Mouse (Mus musculus) embryonic facial prominence, embryonic 10.5 days (tissue): Measurements from ENCODE around the gene Tgfbr3l. TPM values are rescaled to one million over a fixed set of nuclear protein-coding genes. Genes with fewer than 3 reads are reported as not detected.

Experiments used
- DNase-seq: peaks from one replicate; pipeline ENCODE4 v3.0.0-alpha.2; 2017; ENCODE audit warnings: low spot score
- H3K27ac ChIP-seq: fragments of 300-500 bp; sonication (generic); replicated peaks from 2 replicates; pipeline ENCODE4 v1.5.1; 2016; ENCODE audit warnings: mild to moderate bottlenecking
- H3K27me3 ChIP-seq: fragments of 300-500 bp; sonication (generic); replicated peaks from 2 replicates; pipeline ENCODE4 v1.6.1; 2016; ENCODE audit warnings: low read depth, mild to moderate bottlenecking; ENCODE audit not compliant: poor library complexity, severe bottlenecking
- H3K36me3 ChIP-seq: fragments of 300-500 bp; sonication (generic); replicated peaks from 2 replicates; pipeline ENCODE4 v1.6.1; 2016; ENCODE audit warnings: mild to moderate bottlenecking, moderate library complexity
- H3K4me1 ChIP-seq: fragments of 300-500 bp; sonication (generic); 2 replicates; pipeline ENCODE4 v1.6.1; 2016
- H3K4me3 ChIP-seq: fragments of 300-500 bp; sonication (generic); 2 replicates; pipeline ENCODE4 v1.5.1; 2016; ENCODE audit warnings: mild to moderate bottlenecking, moderate library complexity
- H3K9me3 ChIP-seq: fragments of 300-500 bp; sonication (generic); 2 replicates; pipeline ENCODE4 v1.6.1; 2016; ENCODE audit warnings: mild to moderate bottlenecking
- WGBS: fragments of 180-500 bp; shearing (Covaris S2); methylation state at CpG from one replicate; pipeline ENCODE4 v1.1.7; 2016; 5-methylcytosine and 5-hydroxymethylcytosine counted together
- polyA plus RNA-seq: library from polyadenylated mRNA; unstranded; fragments of >200 nt; fragmentation: Nextera tagmentation; extraction: Ambion mirVana; gene quantifications from 2 replicates; pipeline ENCODE4 v1.2.1, GENCODE M21; 2016

Tgfbr3l gene
- polyA plus RNA-seq, 1 experiment from 2014 or later: 4.4 TPM

DNA sequence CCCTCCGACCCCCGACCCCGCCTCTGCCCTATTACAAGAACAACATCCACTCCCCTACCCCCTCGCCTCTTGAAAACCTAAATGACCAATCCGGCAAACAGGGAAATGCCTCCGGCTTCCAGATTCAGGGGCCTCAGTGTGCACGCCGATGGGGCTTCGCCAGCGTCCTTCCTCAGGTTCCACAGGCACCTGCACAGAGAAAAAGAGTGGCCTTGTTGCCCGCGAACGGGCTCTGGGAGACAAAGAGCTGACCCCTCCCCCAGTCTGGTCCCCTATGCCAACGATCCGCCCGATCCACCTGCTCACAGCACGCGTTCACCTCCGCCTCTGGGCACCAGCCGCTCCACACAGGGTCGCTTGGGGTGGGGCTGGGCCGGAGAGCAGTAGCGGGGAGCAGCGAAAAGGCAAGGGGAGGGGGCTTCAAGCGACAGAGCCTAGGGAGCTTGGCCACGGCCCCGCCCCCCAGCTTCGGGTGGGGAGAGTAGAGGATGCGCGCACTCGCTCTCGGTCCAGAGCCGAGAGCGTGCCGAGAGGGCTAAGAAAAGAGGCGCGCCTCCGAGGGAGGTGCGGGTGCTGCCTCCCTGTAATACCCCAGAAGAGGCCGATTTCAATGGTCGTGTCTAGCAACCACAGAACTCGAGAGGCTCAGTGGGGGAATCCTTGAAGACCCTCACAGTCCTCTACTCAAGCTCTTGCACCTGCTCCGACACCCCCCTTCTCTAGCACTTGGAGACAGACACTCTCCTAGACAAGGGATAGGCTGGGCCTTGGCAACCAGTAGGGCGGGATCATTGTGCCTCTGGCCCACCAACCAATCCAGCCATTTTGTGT lies 31.0 kb upstream of the Tgfbr3l start, which contains the start of gene Prr36:
Gene Prr36, minus strand, starts transcription at position 669 of the 831 bp plus-strand sequence.
- Histone ChIP-seq H3K27me3 (peaks cover 68% of the 10 kb centered on the region), H3K36me3 (no peaks in the 10 kb centered on the region), H3K4me1 (peaks cover 47% of the 10 kb centered on the region), H3K4me3 (peak within 1 kb of the TSS; percentile 68), H3K9me3 (no peaks in the 10 kb centered on the region), H3K27ac (peak within 1 kb of the TSS; percentile 87)
- WGBS: 1% methylated on average over 44 of the region's 44 CpGs
- peak; percentile 74 for DNase-seq

DNA sequence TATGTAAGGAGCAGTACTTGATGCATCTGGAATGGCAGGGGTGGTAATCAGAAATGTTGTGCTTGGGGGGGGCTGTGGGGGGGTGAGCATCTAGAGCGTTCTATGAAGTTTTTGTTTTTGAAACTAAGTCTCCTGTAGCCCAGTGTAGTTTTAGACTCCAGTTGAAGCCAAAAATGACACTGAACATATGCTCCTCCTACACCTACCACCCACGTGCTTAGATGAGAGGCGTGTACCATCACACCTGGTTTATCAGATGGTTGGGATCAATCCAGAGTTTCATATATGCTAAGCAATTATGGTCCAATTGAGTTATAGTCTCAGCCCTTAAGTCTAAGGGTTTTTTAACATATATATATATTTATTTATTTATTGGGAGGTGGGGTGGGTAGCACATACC lies 28.4 kb upstream of the Tgfbr3l start:
- no peak for DNase-seq
- Histone ChIP-seq H3K4me3 (no peak overlapping the region), H3K9me3 (no peaks in the 10 kb centered on the region), H3K4me1 (peaks cover 26% of the 10 kb centered on the region), H3K27ac (no peak overlapping the region), H3K36me3 (no peaks in the 10 kb centered on the region), H3K27me3 (peaks cover 53% of the 10 kb centered on the region)
- 86% methylated on average over 3 of the region's 3 CpGs for WGBS

DNA sequence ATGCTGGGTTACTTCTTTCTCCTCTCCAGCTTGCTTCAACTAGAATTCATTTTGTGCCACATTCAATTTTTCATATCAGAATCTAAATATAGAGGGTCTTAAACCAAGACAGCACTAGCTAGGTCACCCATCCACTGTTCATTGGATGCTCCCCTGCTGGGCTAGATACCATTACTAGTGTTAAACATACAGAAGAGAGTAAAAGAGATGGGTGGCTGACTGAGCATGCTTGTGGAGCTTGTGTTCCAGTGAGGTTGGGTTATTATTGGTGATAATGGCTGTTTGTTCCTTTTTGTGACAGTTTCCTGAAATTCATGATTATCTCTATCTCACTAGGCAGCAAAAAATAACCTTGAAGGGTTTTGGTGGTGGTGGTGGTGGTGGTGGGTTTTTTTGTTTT lies 26.0 kb upstream of the Tgfbr3l start:
- H3K9me3 ChIP-seq: no peaks in the 10 kb centered on the region
- no peak overlapping the region for H3K4me3 ChIP-seq
- no peak for DNase-seq
- peaks cover 11% of the 10 kb centered on the region for H3K4me1 ChIP-seq
- H3K27ac ChIP-seq: no peak overlapping the region
- H3K36me3 ChIP-seq: no peaks in the 10 kb centered on the region
- H3K27me3 ChIP-seq: peaks cover 51% of the 10 kb centered on the region

DNA sequence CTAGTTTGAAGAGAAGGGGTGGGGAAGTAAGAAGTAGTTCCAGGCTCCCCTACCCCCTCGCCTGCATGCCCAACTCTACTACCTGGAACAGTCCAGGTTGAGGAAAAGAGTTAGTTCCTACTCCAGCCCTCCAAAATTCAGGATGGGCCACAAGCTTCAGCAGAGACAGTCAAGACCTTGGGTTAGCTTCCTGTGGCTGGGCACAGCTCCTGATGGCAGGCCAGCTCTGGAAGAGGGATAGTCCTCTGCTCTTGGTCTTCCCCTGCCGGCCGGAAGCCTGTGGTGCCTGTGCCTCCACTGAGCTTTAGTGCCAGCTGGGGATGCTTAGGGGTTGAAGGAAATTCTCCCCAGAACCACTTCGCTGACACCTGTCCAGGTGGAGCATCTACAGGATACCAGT lies 21.7 kb upstream of the Tgfbr3l start:
- 17% methylated on average over 4 of the region's 4 CpGs for WGBS
- Histone ChIP-seq H3K36me3 (no peaks in the 10 kb centered on the region), H3K9me3 (no peaks in the 10 kb centered on the region), H3K27ac (no peak overlapping the region), H3K4me3 (peak overlapping the region; percentile 49), H3K4me1 (peaks cover 6% of the 10 kb centered on the region), H3K27me3 (peaks cover 59% of the 10 kb centered on the region)
- DNase-seq: no peak

DNA sequence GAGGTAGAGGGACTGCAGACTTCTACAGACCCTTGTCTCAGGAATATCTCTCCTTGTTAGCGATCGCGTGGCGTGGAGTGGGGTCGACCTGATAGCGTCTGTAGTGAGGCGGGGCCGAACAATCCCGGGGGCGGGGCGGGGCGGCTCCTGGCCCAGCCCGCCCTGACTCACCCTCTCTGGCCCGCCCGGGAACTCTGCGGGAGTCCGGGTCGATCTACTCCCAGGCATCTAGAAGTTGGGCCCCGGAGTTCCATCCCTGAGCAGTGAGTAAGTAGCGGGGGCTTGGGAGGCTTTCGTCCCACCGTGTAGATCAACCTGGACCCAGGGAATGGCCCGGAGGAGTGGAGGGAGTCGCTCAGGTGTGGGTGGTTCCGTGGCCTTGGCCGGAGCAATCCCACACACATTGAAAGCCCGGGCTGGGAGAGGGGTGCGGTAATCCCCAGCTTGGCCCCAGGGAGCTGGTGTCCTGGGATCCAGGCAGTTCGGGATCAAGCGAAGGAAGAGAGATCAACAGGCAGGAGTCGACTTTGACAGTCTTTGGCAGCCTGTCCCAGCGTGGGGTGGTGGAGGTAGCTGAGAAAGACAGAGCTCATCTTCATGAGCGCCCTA lies 21.2 kb upstream of the Tgfbr3l start, which contains the start of gene Lrrc8e:
Gene Lrrc8e, plus strand, starts transcription at position 89 of the 609 bp plus-strand sequence.
- DNase-seq: peak; percentile 19
- H3K27ac ChIP-seq: no peak within 1 kb of the TSS
- H3K4me3 ChIP-seq: peak within 1 kb of the TSS; percentile 49
- H3K4me1 ChIP-seq: peaks cover 6% of the 10 kb centered on the region
- H3K36me3 ChIP-seq: no peaks in the 10 kb centered on the region
- WGBS: 3% methylated on average over 33 of the region's 33 CpGs
- no peaks in the 10 kb centered on the region for H3K9me3 ChIP-seq
- H3K27me3 ChIP-seq: peaks cover 59% of the 10 kb centered on the region

DNA sequence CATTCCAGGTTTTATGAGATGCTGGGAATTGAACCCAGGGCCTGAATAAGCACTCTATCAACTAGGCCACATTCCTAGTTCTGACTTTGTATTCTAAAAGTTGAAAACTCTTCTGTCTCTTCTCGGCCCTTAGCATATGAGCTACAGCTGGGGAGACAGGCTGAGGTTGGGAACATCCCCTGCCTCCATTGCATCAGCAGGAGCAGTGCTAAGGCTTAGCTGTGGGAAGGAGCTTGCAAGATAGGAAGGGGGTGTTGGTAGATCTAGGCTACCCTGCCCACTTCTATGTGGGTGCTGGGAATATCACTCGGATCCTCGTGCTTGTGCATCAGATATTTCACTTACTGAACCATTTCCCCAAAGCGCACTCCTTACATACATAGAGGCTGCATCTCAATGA lies 20.1 kb upstream of the Tgfbr3l start:
- WGBS: 90% methylated on average over 4 of the region's 4 CpGs
- H3K27ac ChIP-seq: no peak overlapping the region
- peaks cover 59% of the 10 kb centered on the region for H3K27me3 ChIP-seq
- no peak overlapping the region for H3K4me3 ChIP-seq
- DNase-seq: no peak
- no peaks in the 10 kb centered on the region for H3K9me3 ChIP-seq
- peaks cover 6% of the 10 kb centered on the region for H3K4me1 ChIP-seq
- no peaks in the 10 kb centered on the region for H3K36me3 ChIP-seq

DNA sequence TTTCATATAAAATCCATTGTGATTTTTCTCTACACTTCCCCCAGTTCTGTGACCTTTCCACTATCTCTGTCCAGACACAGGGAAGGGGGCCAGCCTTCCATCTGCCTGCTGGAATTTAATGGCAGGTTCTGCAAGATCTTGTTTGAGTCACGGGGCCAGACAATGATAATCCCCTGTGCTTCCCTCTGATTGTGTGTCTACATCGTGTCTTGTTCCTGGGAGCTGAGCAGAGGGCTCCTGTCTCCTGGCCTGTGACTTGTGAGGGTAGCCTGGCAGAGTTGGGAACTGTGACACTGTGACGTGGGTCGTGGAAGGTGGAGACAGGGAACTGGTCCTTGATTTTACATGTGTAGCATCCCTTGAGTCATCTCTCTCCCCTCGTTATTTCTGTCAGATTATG lies 18.2 kb upstream of the Tgfbr3l start:
- H3K4me1 ChIP-seq: peaks cover 6% of the 10 kb centered on the region
- WGBS: 75% methylated on average over 5 of the region's 5 CpGs
- no peak for DNase-seq
- H3K27me3 ChIP-seq: peaks cover 50% of the 10 kb centered on the region
- no peaks in the 10 kb centered on the region for H3K36me3 ChIP-seq
- no peaks in the 10 kb centered on the region for H3K9me3 ChIP-seq
- no peak overlapping the region for H3K4me3 ChIP-seq
- no peak overlapping the region for H3K27ac ChIP-seq

DNA sequence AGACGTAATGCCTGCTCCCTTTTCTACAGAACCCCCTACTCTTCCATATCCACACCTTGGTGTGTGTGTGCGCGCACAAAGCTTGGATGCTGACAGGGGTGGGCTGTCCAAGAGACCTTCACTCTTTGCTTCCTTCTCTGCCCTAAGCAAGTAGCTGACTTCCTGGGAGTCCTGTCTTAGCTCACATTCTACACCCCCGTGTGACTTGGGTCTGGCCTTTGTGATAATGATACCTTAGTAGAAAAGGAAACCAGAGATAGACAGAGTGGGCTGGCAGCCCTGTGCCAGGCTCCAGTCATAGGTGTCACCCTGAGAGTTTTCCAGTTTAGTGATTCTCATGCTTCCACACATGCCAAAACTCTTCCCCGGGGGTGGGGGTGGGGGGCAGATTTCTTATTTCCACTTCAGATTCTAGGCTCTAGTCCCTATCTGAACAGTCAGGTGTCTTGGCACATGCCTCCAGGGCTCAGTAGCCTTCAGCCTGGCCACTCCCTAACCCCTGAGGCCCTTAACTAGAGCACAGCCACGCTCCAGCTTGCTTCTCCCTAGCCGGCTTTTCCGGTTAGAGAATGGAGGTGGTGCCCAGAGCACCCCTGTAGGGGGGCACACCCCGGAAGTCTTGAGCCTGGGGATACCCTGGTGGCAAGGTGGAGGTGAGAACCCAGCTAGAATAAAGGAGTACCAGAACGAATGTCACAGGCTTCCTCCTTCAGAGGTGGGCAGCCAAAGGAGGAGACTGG lies 17.2 kb upstream of the Tgfbr3l start:
- H3K27ac ChIP-seq: no peak overlapping the region
- no peak overlapping the region for H3K4me3 ChIP-seq
- H3K9me3 ChIP-seq: no peaks in the 10 kb centered on the region
- WGBS: 59% methylated on average over 10 of the region's 10 CpGs
- peaks cover 49% of the 10 kb centered on the region for H3K27me3 ChIP-seq
- DNase-seq: no peak
- no peaks in the 10 kb centered on the region for H3K36me3 ChIP-seq
- peaks cover 6% of the 10 kb centered on the region for H3K4me1 ChIP-seq

DNA sequence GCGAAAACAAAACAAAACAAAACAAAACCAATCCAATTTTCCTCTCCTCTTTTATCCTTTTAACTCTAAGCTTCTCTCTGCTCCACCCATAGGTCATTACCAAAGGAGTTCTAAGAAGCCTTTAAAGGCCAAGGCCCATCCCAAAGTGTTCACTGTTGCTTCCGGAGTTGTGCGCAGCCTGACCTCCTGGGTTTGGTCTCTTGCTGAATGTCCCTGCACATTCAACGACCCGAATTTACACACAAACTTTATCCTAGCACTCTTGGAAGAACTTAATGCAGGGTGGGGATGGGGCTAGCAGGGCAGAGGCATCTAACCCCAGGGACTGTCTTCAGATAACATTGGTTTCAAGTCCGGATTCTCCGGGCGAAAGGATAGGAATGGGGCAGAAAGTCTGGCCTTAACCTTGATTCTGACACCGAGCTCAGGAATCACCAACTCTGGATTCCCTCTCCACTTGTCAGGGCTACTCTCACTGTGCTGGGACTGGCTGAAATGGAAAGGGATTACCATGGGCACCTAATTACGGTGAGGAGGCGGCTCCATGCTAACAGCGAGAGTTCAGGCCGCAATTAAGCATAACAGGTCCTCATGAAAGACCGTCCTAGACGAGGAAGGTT lies 10.1 kb upstream of the Tgfbr3l start:
- WGBS: 22% methylated on average over 15 of the region's 15 CpGs
- Histone ChIP-seq H3K9me3 (no peaks in the 10 kb centered on the region), H3K27ac (peak overlapping the region; percentile 97), H3K4me3 (peak overlapping the region; percentile 82), H3K4me1 (peaks cover 23% of the 10 kb centered on the region), H3K27me3 (peaks cover 14% of the 10 kb centered on the region; the same call in 1 of the 2 replicates), H3K36me3 (peaks cover 29% of the 10 kb centered on the region)
- no peak for DNase-seq

DNA sequence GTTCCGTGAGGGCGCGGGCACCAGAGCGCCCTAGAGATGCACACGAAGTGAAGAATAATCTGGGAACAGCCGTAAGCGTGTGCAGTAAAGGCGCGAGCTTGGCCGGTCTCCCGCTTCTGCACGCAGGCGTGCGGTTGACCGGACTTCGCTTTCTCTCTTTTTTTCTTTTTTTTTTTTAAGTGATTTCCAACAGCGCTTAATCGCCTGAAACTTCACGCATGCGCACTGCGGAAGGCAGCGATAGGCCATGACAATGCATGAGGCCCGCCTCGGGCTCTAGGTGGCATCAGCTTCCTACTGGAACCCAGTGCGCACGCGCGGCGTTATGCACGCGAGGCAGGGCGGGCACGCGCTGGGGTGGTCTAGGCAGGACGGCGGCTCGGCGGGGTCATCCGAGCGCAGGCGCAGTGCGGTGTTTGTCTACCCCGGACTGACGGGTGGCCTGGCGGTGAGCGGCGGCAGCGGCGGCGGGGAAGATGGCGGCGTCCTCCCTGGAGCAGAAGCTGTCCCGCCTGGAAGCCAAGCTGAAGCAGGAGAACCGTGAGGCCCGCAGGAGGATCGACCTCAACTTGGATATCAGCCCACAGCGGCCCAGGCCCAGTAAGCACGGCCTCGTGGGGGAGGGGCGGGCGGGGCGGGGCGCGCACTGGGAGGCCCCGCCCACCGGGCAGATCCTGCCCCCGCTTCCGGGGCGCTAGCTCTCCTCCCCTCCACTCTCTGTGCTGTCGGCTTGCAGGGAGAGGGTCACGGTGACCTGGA lies 9.4 kb upstream of the Tgfbr3l start, which contains the start of the genes Map2k7 and Gm49320:
Gene Map2k7, plus strand, starts transcription at position 307 of the 759 bp plus-strand sequence.
Gene Gm49320, plus strand, starts transcription at position 432 of the 759 bp plus-strand sequence.
- peak within 1 kb of the TSS; percentile 97 for H3K27ac ChIP-seq
- H3K4me1 ChIP-seq: peaks cover 23% of the 10 kb centered on the region
- under 1% methylated on average over 71 of the region's 71 CpGs for WGBS

DNA sequence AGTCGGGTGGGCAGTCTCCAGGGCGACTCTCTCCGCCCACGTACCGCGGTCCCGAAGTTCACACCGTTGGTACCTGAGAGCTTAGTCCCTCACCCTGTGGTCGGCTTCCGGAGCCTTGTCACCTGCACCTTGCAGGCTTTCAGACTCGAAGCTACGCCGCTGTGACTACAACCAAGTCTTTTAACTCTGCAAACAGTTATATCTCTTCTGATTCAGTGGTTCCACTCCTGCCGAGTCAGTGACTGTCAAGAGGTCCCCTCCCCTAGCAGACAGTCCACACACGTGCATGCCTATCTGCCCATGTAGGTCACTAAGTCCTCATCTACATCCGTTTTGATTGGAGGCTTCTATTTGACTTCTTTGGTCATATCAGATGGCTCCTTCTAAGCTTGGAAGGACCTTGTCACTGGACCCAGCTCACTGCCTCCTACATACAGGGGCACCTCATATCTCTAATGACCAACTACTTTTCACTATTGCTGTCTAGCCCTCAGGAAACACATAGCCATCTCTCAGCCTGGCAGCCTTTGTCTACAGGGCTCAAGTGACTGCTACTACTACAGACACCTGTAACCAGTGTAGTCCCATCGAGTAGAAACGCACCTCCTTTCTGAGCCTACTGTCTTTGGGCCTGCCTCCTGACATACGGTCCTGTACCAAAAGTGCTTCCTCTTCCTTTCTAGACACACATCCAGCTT lies 8.7 kb upstream of the Tgfbr3l start:
- no peak for DNase-seq
- H3K36me3 ChIP-seq: peaks cover 43% of the 10 kb centered on the region
- H3K27me3 ChIP-seq: peaks cover 14% of the 10 kb centered on the region; the same call in 1 of the 2 replicates
- WGBS: 15% methylated on average over 19 of the region's 19 CpGs
- peak overlapping the region; percentile 82 for H3K4me3 ChIP-seq
- H3K4me1 ChIP-seq: peaks cover 23% of the 10 kb centered on the region
- peak overlapping the region; percentile 97 for H3K27ac ChIP-seq
- H3K9me3 ChIP-seq: no peaks in the 10 kb centered on the region

More for the DNA sequence above, 9.4 kb upstream of the Tgfbr3l start, which contains the start of the genes Map2k7 and Gm49320:
- H3K27me3 ChIP-seq: peaks cover 14% of the 10 kb centered on the region; the same call in 1 of the 2 replicates
- peak within 1 kb of the TSS; percentile 82 for H3K4me3 ChIP-seq
- H3K9me3 ChIP-seq: no peaks in the 10 kb centered on the region
- peaks cover 36% of the 10 kb centered on the region for H3K36me3 ChIP-seq
- DNase-seq: peak; percentile 100
